12 mouse cellular contexts compared by ENCODE assay signal in the genomic region with DNA sequence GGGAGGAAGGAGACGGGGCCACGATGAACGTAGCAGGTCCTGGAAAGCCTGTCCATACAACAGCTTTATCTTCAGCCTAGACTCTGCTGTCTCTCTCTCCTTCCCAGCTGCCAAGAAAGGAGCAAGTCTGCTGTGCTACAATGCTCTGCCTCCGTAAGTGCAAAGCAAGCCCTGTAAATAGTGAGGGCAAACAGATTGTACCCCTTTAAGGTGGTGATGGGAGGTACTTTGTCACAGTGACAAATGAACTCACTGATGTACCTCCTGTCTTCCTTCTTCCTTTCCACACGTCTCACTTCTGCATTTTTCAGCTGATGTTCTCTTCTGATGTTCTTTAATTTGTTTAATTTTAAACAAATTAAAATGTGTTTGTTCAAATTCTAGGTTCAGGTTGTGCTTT. TPM values are rescaled to one million over a fixed set of nuclear protein-coding genes. Genes with fewer than 3 reads are reported as not detected.
DNase-seq lines count a peak whose midpoint lies in the region; ATAC-seq lines count a peak whose summit lies in the region.
"Had no signal": no experiment of that assay in that cellular context is flagged by ENCODE, and none has a peak within 500 bp of the region (broad histone marks: within the 10 kb centered on the region; RNA-seq: fewer than 3 reads in every experiment).

No protein-coding gene starts in this region.

- peak overlapping the region; percentile 54 for H3K27ac ChIP-seq in intestine, embryonic 14.5 days (ENCODE audit: low read depth)
- no peak overlapping the region for H3K27ac ChIP-seq in intestine, embryonic 16.5 days (ENCODE audit: low read length)
- H3K27ac ChIP-seq: layer of hippocampus, adult 2 months; midbrain, embryonic 12.5 days had no signal

- no peak overlapping the region for H3K9ac ChIP-seq in intestine, embryonic 14.5 days (ENCODE audit: low read length)
- H3K9ac ChIP-seq in intestine, embryonic 16.5 days (ENCODE audit: low read depth, low read length), result no peak overlapping the region
- H3K9ac ChIP-seq: midbrain, embryonic 12.5 days had no signal

- 42% methylated on average over 5 of the region's 5 CpGs for WGBS in intestine, embryonic 14.5 days
- 50% methylated on average over 5 of the region's 5 CpGs for WGBS in intestine, embryonic 16.5 days

- no peak for DNase-seq in intestine, embryonic 14.5 days (ENCODE audit: low spot score)
- DNase-seq in A20 (ENCODE audit: low read depth, low spot score) (peak; percentile 45), ES-CJ7 (ENCODE audit: low read depth, low spot score) (peak; percentile 48)
- no peak for DNase-seq in layer of hippocampus, postnatal 14 days (ENCODE audit: low spot score in 2 of 2)
- no peak for DNase-seq in urinary bladder, postnatal 36 days (ENCODE audit: low spot score in 2 of 2)
- DNase-seq: cerebellum, adult 11-12 months; kidney, adult 18-20 months had no signal

- no peak overlapping the region for H3K4me3 ChIP-seq in intestine, embryonic 14.5 days (ENCODE audit: low read depth, low read length)
- H3K4me3 ChIP-seq in intestine, embryonic 16.5 days (ENCODE audit: low read length), result no peak overlapping the region
- H3K4me3 ChIP-seq: layer of hippocampus, adult 2 months; midbrain, embryonic 12.5 days had no signal

- no peaks in the 10 kb centered on the region for H3K27me3 ChIP-seq in intestine, embryonic 14.5 days (replicated peaks; ENCODE audit: control insufficient read depth, insufficient read depth, low read length)
- no peaks in the 10 kb centered on the region for H3K27me3 ChIP-seq in intestine, embryonic 16.5 days (replicated peaks; ENCODE audit: control insufficient read depth, insufficient read depth, low read length)
- H3K27me3 ChIP-seq: midbrain, embryonic 12.5 days had no signal

- peaks cover 8% of the 10 kb centered on the region for H3K4me1 ChIP-seq in intestine, embryonic 14.5 days (replicated peaks; ENCODE audit: control insufficient read depth, insufficient read depth, low read length)
- H3K4me1 ChIP-seq in intestine, embryonic 16.5 days (ENCODE audit: control insufficient read depth, insufficient read depth, low read length), result peaks cover 4% of the 10 kb centered on the region

- no peak overlapping the region; the same call in 1 of the 2 replicates for H3K4me2 ChIP-seq in intestine, embryonic 14.5 days (ENCODE audit: low read length)
- H3K4me2 ChIP-seq in intestine, embryonic 16.5 days (ENCODE audit: low read depth, low read length), result no peak overlapping the region
- H3K4me2 ChIP-seq: midbrain, embryonic 12.5 days had no signal

- no peaks in the 10 kb centered on the region for H3K9me3 ChIP-seq in intestine, embryonic 14.5 days (ENCODE audit: control insufficient read depth, low read length)
- peaks cover 3% of the 10 kb centered on the region; the same call in 1 of the 2 replicates for H3K9me3 ChIP-seq in intestine, embryonic 16.5 days (ENCODE audit: control insufficient read depth, low read length)
- H3K9me3 ChIP-seq: midbrain, embryonic 12.5 days had no signal

- no peaks in the 10 kb centered on the region for H3K36me3 ChIP-seq in intestine, embryonic 14.5 days (ENCODE audit: control insufficient read depth, insufficient read depth, low read length)
- no peaks in the 10 kb centered on the region for H3K36me3 ChIP-seq in intestine, embryonic 16.5 days (ENCODE audit: control insufficient read depth, insufficient read depth, low read length)
- H3K36me3 ChIP-seq: G1E; midbrain, embryonic 12.5 days had no signal

- ATAC-seq in intestine, embryonic 14.5 days (replicated peaks; ENCODE audit: low FRiP score, low TSS enrichment, low read depth), result no peak
- ATAC-seq in intestine, embryonic 16.5 days, result no peak
- peak; percentile 89 for ATAC-seq in megakaryocyte, adult 5-6 weeks (ENCODE audit: poor library complexity, severe bottlenecking)

RNA-seq across cellular contexts. Expression of a gene that starts 32.1 kb away (rescaled TPM):
- polyA plus RNA-seq in intestine, embryonic 14.5 days (2014; fragmentation: Nextera tagmentation; extraction: Ambion mirVana), result 76.6 and 84.6 TPM in 2 replicates
- 47.2 and 48.7 TPM in 2 replicates for polyA plus RNA-seq in intestine, embryonic 16.5 days (2015; fragmentation: Nextera tagmentation; extraction: Ambion mirVana)
- 111 and 133 TPM in 2 replicates for total RNA-seq in megakaryocyte, adult 5-6 weeks (2015)
- 103 and 104 TPM in 2 replicates for total RNA-seq in megakaryocyte, adult 5-6 weeks (2017)
- 10 to 100 TPM; 52.1 to 57.7 TPM for total RNA-seq in layer of hippocampus, postnatal 14 days (2021)

RNA-seq across cellular contexts. Expression of a gene that starts 32.4 kb away (rescaled TPM):
- 7.5 and 7.9 TPM in 2 replicates for polyA plus RNA-seq in intestine, embryonic 14.5 days (2014; fragmentation: Nextera tagmentation; extraction: Ambion mirVana)
- 3.7 and 4.0 TPM in 2 replicates for polyA plus RNA-seq in intestine, embryonic 16.5 days (2015; fragmentation: Nextera tagmentation; extraction: Ambion mirVana)
- total RNA-seq in megakaryocyte, adult 5-6 weeks (2015), result 19.2 and 21.1 TPM in 2 replicates
- 10.8 and 14.1 TPM in 2 replicates for total RNA-seq in megakaryocyte, adult 5-6 weeks (2017)
- 10 to 100 TPM; 12.9 TPM for total RNA-seq in layer of hippocampus, postnatal 14 days (2021)

Comparison
In these comparisons a context has a peak if more than half of its experiments do, and no peak if none do; other contexts are left out.
1. DNase-seq: peak in A20 (single experiment) and ES-CJ7 (single experiment); none in intestine, embryonic 14.5 days (single experiment), layer of hippocampus, postnatal 14 days (0 of 2) and urinary bladder, postnatal 36 days (0 of 2).